Mouse (Mus musculus) kidney, embryonic 16.5 days (tissue): ENCODE results near the gene Rxra. TPM values are rescaled to one million over a fixed set of nuclear protein-coding genes. Genes with fewer than 3 reads are reported as not detected.

Experiments
- ATAC-seq: fragments of 200-750 bp; cut with Nextera tagmentation; 2 replicates; pipeline ENCODE4 v1.8.0; 2017; ENCODE audit warnings: moderate TSS enrichment; ENCODE audit not compliant: low FRiP score, low TSS enrichment
- H3K27ac ChIP-seq: fragments of 300-500 bp; sonication (generic); 2 replicates; pipeline ENCODE4 v1.5.1; 2014; ENCODE audit warnings: low read length
- H3K27me3 ChIP-seq: fragments of 300-500 bp; sonication (generic); 2 replicates; pipeline ENCODE4 v1.6.1; 2014; ENCODE audit warnings: low read length, control low read depth, mixed read lengths; ENCODE audit not compliant: insufficient read depth
- H3K36me3 ChIP-seq: fragments of 300-500 bp; sonication (generic); 2 replicates; pipeline ENCODE4 v1.6.1; 2014; ENCODE audit warnings: low read length, control low read depth, mixed read lengths; ENCODE audit not compliant: insufficient read depth
- H3K4me1 ChIP-seq: fragments of 300-500 bp; sonication (generic); 2 replicates; pipeline ENCODE4 v1.6.1; 2014; ENCODE audit warnings: low read length, control low read depth, mixed read lengths; ENCODE audit not compliant: insufficient read depth
- H3K4me2 ChIP-seq: fragments of 300-500 bp; sonication (generic); replicated peaks from 2 replicates; pipeline ENCODE4 v1.6.1; 2014; ENCODE audit warnings: low read depth, low read length
- H3K4me3 ChIP-seq: fragments of 300-500 bp; sonication (generic); 2 replicates; pipeline ENCODE4 v1.5.1; 2014; ENCODE audit warnings: mild to moderate bottlenecking, low read length
- H3K9ac ChIP-seq: fragments of 300-500 bp; sonication (generic); replicated peaks from 2 replicates; pipeline ENCODE4 v1.6.1; 2014; ENCODE audit warnings: low read length
- H3K9me3 ChIP-seq: fragments of 300-500 bp; sonication (generic); 2 replicates; pipeline ENCODE4 v1.6.1; 2016; ENCODE audit warnings: low read length, control low read depth
- WGBS: fragments of 180-500 bp; shearing (Covaris S2); extraction: QIAGEN DNeasy Blood & Tissue Kit; methylation state at CpG from one replicate; pipeline ENCODE4 v1.1.7; 2014; 5-methylcytosine and 5-hydroxymethylcytosine counted together
- polyA plus RNA-seq: library from polyadenylated mRNA; unstranded; fragments of >200 nt; fragmentation: Nextera tagmentation; extraction: Ambion mirVana; gene quantifications from 2 replicates; pipeline ENCODE4 v1.2.1, GENCODE M21; 2015

The Rxra gene
- 11.0 and 11.6 TPM in 2 replicates for polyA plus RNA-seq

- H3K9me3 ChIP-seq = no peaks in the 10 kb centered on the region
- H3K36me3 ChIP-seq = no peaks in the 10 kb centered on the region
- ATAC-seq = peak; percentile 44
- peak within 1 kb of the TSS; percentile 94 for H3K4me2 ChIP-seq
- H3K4me3 ChIP-seq = peak within 1 kb of the TSS; percentile 87
- H3K4me1 ChIP-seq = peaks cover 44% of the 10 kb centered on the region
- H3K27ac ChIP-seq = peak within 1 kb of the TSS; percentile 97
- 1% methylated on average over 16 of the region's 16 CpGs for WGBS
- H3K27me3 ChIP-seq = no peaks in the 10 kb centered on the region
- H3K9ac ChIP-seq = peak within 1 kb of the TSS; percentile 93
Measured at GRCm38 (mm10) chr2:27676106-27676477, at the start of gene Rxra. Rxra (plus strand) TSS chr2:27676440.

- H3K9me3 ChIP-seq = no peaks in the 10 kb centered on the region
- H3K4me1 ChIP-seq = peaks cover 7% of the 10 kb centered on the region; the same call in 1 of the 2 replicates
- no peak overlapping the region for H3K27ac ChIP-seq
- H3K9ac ChIP-seq = no peak overlapping the region
- no peaks in the 10 kb centered on the region for H3K27me3 ChIP-seq
- H3K4me2 ChIP-seq = no peak overlapping the region
- ATAC-seq = peak; percentile 37; the same call in 1 of the 2 replicates
- H3K36me3 ChIP-seq = no peaks in the 10 kb centered on the region
- WGBS = 36% methylated on average over 1 of the region's 1 CpGs
- no peak overlapping the region for H3K4me3 ChIP-seq
Measured at GRCm38 (mm10) chr2:27626604-27627003, 49.6 kb upstream of the Rxra start.

GRCm38 (mm10) chr2:27630601-27631285, 45.5 kb upstream of the Rxra start:
- Histone ChIP-seq H3K4me2 (no peak overlapping the region), H3K9ac (no peak overlapping the region), H3K36me3 (no peaks in the 10 kb centered on the region), H3K27ac (no peak overlapping the region), H3K4me3 (no peak overlapping the region), H3K27me3 (no peaks in the 10 kb centered on the region), H3K9me3 (no peaks in the 10 kb centered on the region), H3K4me1 (peaks cover 10% of the 10 kb centered on the region; the same call in 1 of the 2 replicates)
- WGBS = 86% methylated on average over 3 of the region's 3 CpGs
- ATAC-seq = no peak

GRCm38 (mm10) chr2:27633471-27633870, 42.8 kb upstream of the Rxra start:
- no peak for ATAC-seq
- H3K27me3 ChIP-seq = no peaks in the 10 kb centered on the region
- H3K4me3 ChIP-seq = no peak overlapping the region
- no peak overlapping the region for H3K9ac ChIP-seq
- no peaks in the 10 kb centered on the region for H3K9me3 ChIP-seq
- H3K27ac ChIP-seq = no peak overlapping the region
- H3K4me1 ChIP-seq = peaks cover 8% of the 10 kb centered on the region; the same call in 1 of the 2 replicates
- 56% methylated on average over 2 of the region's 2 CpGs for WGBS
- H3K36me3 ChIP-seq = no peaks in the 10 kb centered on the region
- H3K4me2 ChIP-seq = no peak overlapping the region

GRCm38 (mm10) chr2:27634018-27634417, 42.2 kb upstream of the Rxra start:
- Histone ChIP-seq H3K27me3 (no peaks in the 10 kb centered on the region), H3K27ac (no peak overlapping the region), H3K36me3 (no peaks in the 10 kb centered on the region), H3K4me2 (no peak overlapping the region), H3K9me3 (no peaks in the 10 kb centered on the region), H3K9ac (no peak overlapping the region), H3K4me3 (no peak overlapping the region), H3K4me1 (peaks cover 8% of the 10 kb centered on the region; the same call in 1 of the 2 replicates)
- 0 out of 2 replicates have a peak, but pooled peaks have one; percentile 49 for ATAC-seq
- 7% methylated on average over 1 of the region's 1 CpGs for WGBS

GRCm38 (mm10) chr2:27635147-27635738, 41.0 kb upstream of the Rxra start:
- ATAC-seq = no peak
- 79% methylated on average over 13 of the region's 13 CpGs for WGBS
- Histone ChIP-seq H3K27ac (no peak overlapping the region), H3K4me3 (no peak overlapping the region), H3K9me3 (no peaks in the 10 kb centered on the region), H3K36me3 (no peaks in the 10 kb centered on the region), H3K4me1 (peaks cover 8% of the 10 kb centered on the region; the same call in 1 of the 2 replicates), H3K4me2 (no peak overlapping the region), H3K27me3 (no peaks in the 10 kb centered on the region), H3K9ac (no peak overlapping the region)

- H3K9ac ChIP-seq = no peak overlapping the region
- H3K4me3 ChIP-seq = no peak overlapping the region
- peaks cover 8% of the 10 kb centered on the region; the same call in 1 of the 2 replicates for H3K4me1 ChIP-seq
- no peaks in the 10 kb centered on the region for H3K9me3 ChIP-seq
- no peaks in the 10 kb centered on the region for H3K36me3 ChIP-seq
- no peaks in the 10 kb centered on the region for H3K27me3 ChIP-seq
- no peak overlapping the region for H3K27ac ChIP-seq
- no peak overlapping the region for H3K4me2 ChIP-seq
- WGBS = 59% methylated on average over 1 of the region's 1 CpGs
- ATAC-seq = no peak
Measured at GRCm38 (mm10) chr2:27636796-27637195, 39.4 kb upstream of the Rxra start.

- Histone ChIP-seq H3K9me3 (no peaks in the 10 kb centered on the region), H3K4me2 (no peak overlapping the region), H3K4me3 (no peak overlapping the region), H3K9ac (no peak overlapping the region), H3K4me1 (peaks cover 8% of the 10 kb centered on the region; the same call in 1 of the 2 replicates), H3K36me3 (no peaks in the 10 kb centered on the region), H3K27ac (no peak overlapping the region), H3K27me3 (no peaks in the 10 kb centered on the region)
- ATAC-seq = no peak
- WGBS = 79% methylated on average over 8 of the region's 8 CpGs
Measured at GRCm38 (mm10) chr2:27637281-27637896, 38.9 kb upstream of the Rxra start.

- Histone ChIP-seq H3K27ac (no peak overlapping the region), H3K4me1 (no peaks in the 10 kb centered on the region), H3K4me2 (no peak overlapping the region), H3K36me3 (no peaks in the 10 kb centered on the region), H3K27me3 (no peaks in the 10 kb centered on the region), H3K9me3 (no peaks in the 10 kb centered on the region), H3K9ac (no peak overlapping the region), H3K4me3 (no peak overlapping the region)
- ATAC-seq = no peak
- WGBS = 84% methylated on average over 5 of the region's 5 CpGs
Measured at GRCm38 (mm10) chr2:27639631-27640334, 36.5 kb upstream of the Rxra start.
